Mouse (Mus musculus) ES-CJ7 (cell line): Measurements from ENCODE around the gene Rasgef1b.

Experiments used
- DNase-seq: peaks from one replicate; pipeline ENCODE4 v3.0.0; 2011; ENCODE audit warnings: low read depth, low spot score

Rasgef1b gene

DNA sequence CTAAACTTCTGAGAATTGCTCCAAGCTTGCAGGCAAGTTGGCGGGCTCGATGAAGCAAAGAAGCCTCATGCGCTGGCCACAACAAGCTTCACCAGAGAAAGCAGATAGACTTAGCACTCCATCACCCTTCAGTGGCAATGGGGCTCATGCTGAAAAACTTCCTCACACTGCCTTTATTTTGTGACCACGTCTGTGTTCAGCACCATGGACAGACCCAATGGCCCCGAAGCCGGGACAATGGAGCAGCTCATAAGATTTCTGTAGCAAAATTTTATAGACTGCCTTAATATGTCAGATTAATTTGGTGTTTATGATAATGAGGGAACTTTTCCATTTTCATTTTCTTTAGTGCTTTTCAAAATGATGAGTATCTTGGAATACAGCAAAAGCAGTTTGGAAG is 21.6 kb downstream of the Rasgef1b start:
- DNase-seq: peak; percentile 31

DNA sequence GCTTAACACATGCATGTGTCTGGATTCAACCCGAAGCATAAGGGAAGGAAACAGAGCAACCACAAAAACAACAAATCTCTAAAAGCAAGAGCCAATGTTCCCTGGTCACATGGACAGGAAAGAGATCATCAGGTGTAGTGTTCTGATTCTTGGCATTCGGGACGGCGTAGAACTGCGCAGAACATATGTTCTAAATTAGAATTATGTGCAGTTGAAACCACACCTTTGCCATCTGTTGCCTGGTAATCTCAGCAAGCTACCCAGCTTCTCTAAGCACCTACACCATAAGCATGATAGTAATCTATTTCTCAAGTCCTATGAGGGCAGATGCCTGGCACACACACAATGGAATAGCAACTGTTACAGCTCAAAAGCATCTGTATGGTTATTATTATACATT is 27.1 kb downstream of the Rasgef1b start:
- no peak for DNase-seq

DNA sequence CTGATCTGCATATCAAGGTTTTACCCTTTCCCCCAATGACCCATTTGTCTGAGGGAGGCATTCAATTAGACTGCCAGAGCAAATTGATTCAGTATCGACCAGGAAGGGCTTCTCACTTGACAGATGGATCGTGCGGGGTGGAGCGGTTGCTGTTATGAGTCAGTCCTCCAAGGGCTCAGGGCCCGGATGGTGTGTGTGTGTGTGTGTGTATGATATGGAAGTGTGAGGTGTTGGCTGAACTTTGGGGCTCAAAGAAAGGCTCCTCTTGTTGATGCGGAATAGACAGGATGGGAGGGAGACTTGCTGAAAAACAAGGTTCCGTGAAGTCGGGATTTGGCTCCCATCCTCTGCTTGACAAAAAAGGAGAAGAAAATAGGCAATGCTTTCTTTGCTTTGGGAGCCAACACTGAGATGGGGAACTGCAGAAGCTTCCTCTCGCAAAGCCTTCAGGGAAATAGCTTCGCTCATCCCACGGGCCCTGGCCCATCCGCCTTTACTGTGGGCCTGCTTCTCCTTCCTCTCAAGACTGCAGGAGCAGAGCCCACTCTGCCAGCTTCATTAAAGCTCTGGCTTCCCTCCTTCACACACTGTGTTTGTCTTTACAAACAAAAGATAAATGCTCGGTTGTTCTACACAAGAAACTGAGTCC is 34.0 kb downstream of the Rasgef1b start:
- DNase-seq: no peak

DNA sequence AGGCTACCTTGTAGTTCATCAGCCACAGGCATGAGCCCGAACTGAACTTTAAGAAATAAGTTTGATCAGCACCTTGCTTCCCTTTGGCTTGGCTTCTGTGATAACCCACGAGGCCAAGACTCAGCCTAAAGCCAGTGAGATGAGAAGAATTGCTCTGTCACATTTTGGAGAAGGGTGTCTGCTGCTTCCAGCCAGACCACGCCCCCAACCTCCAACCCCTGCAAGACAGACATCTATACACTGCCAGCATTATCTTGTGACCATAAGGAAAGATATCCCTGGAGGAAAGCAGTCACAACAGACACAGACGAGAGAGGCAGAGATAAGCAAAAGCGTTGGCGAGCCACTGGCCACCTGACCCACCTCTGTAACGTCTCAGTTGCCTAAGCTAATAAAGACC is 39.0 kb downstream of the Rasgef1b start:
- no peak for DNase-seq

DNA sequence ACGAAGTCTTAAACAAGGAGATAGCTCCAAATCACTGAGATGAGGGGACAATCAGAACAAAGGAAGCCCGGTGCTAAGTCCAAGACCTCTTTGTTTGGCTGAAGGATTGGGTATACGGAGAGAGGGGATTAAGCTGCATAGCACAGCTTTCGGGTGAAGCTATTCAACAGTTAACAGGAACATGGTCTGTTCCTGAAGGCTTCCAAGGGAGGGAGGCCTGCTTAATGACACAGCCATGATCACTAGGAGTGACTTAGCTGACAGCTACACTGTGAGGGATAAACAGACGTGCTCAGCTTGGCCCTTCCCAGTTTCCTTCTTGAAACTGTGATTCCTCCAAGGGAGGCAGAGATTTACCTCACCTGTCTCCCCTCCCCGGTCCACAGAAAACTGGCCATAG is 41.0 kb downstream of the Rasgef1b start:
- DNase-seq: no peak

DNA sequence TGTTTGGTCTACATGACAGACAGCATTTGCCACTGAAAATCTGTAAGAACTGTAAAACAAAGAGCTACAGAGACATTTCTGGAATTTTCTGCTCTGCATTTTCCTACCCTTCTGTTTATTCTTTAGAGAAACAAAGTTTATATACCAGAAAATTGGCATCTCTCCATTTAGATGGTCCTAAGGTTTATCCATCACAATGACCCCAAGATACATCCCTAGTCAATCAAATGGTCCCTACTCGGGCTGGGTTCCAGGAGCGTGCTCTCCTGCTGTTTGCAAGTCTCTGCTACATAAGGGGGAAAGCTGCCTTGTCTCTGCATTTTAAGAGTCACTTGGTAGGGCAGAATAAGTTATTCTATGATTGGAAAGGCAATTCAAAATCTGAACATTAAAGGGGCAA is 44.8 kb downstream of the Rasgef1b start:
- no peak for DNase-seq

DNA sequence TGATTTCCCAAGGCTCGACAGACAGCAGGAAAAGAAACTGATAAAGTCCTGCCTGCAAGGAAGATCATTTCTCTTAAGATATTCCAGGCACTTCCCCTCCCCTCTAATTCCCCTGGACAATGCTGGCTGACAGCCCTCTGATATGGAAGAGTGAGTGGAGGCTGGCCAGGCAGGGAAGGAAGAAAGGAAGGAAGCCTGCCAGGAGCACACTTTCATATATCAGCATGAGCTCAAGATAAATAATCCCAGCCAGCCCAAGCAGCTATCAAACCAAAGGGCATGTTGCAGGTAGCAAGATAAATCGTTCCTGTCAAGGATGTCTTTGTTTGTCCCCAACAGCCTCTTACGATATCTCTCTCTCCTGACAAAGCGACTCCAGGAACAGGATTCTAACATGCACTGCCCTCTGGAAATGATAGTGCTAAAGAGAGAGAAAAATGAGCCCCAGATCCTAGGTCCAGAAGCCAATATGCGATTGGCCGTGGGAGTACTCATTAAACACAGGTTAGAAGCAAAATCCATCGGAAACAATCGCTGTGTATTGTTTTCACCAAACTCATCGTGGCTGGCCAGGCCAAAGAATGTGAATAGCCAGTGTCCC is 58.8 kb downstream of the Rasgef1b start:
- no peak for DNase-seq

DNA sequence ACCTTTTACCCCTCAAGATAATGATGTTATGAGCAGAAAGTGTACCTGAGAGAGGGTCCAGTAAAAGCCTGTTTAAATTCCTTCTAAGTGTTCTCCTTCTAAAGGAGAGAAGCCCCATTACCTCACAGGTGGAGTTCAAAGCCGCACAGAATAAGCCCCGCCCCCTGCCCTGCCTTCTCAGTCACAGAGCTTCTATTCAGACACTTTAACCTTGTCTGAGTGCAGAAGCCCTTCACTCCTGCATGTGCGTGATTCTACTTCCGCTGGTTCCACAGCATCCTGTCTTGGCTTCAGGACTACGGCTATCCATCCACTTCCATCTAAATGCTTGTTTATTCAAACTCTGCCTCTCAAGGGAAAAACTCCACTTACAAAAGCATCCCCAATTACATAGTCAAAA is 72.8 kb downstream of the Rasgef1b start:
- DNase-seq: peak; percentile 28

DNA sequence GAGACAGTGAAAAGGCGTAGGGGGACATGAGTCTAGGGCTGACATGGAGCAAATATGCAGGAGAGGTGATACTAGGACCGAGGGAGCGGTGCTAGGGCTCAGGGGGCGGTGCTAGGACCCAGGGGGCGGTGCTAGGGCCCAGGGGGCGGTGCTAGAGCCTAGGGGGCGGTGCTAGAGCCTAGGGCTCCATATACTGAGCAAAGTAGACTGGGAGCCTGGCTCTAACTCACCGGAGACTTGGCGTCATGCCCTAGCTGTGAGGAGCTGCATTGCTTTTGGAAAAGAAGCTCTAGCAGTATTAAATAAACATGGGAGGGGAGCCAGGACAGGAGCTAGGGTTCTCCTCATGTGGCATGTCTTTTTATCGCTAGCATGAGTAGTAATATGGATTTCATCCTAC is 75.9 kb downstream of the Rasgef1b start:
- DNase-seq: no peak

DNA sequence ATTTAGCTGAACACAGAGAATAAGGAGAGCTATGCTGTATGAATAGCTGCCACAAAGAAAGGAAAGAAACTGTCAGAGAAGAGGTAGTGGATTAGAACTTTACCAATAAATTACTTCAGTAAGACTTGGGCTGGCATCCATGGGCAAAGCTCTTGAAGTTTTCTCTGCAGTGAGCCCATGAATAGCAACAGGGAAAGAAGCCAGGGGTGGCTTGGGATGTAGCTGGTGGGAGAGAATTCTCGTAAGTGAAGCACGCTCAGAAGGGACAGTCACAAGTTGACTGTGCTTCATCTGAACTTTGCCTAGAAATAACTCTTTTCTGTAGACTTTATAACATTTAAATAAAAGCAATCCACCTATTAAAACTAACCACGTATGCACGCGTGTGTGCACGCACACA is 87.5 kb downstream of the Rasgef1b start:
- no peak for DNase-seq

DNA sequence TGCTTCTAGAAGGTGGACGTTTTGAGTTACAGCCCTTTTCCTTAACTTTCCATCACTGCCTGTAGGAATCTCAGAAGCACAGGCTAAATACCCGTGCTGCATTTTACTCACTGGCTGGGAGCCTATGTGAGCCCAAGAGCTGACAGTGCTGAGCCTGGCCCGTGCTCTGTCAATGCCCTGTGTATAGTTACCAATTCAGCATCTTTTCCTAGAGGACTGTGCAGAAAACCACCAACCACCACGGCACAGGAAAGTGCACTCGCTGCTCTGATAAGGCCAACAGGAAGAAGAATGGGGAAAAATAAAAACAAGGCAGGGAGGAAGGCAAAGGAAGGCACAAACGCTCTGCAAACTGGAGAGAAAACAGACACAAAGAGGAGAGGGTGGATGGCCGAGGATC is 92.3 kb downstream of the Rasgef1b start:
- no peak for DNase-seq

DNA sequence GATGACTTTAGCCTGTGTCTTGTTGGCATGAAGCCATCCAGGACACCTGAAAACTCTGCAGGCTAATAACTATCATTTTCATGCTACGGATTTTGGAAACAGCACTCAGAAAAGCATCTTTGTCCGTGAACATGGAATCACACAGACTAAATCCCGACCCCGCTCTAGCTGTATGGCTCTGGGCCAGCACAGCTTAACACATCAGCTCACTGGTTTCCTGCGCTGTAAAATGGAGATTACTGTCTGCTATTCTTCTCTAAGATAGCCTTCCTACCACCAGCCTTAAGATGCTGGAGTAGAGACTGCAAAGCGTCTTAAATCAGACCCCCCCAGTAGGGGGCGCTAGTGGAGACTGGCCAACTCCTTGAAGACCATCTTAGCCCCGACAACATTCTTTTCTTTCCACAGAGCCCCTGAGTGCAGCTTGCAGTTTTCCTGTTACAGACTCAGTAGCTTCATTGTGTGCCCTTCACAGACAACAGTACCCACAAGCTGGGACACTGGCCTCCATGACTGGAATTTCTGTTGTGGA is 94.8 kb downstream of the Rasgef1b start:
- peak; percentile 40 for DNase-seq

DNA sequence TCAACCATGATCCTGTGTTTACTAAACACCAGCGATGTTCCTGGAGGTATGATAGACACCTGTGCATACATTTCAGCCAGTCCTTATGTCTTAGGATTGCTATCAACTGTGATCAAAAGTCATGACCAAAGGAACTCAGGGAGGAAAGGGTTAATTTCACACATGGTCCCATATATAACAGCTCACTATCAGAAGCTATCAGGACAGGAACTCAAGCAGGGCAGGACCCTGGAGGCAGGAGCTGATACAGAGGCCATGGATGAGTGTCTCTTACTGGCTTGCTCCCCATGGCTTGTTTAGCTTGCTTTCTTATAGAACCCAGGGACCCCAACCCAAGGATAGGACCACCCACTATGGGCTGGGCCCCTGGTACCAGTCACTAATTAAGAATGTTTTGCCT is 95.3 kb downstream of the Rasgef1b start:
- DNase-seq: no peak

DNA sequence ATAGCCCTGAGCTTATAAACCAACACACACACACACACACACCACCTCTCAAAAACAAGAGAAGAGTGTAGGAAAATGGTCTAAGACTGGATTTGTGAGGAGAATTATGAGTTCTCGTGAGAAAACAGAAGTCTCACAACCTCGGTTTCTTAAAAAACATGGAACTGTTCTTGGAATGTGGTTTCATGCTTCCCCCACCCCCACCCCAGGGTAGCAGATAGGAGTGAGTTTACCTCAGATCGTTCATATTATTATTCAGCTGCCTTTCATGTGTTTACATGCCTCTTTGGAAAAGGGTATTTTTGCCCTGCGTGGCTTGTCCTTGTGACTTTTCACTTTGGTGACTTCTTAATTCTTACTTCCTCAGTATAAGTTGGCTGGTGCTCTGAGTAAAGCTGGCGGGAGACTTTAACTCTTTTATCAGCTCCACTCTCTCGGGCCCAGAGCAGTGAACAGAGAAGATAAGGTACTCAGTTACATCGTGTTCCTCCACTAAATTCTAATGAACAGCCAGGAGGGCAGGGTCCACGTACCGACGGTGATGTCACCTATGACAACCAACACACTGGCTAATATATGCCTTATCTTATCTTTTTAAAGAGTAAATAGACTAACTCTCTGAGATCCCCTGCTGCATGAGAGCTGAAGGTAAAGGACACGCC is 96.1 kb downstream of the Rasgef1b start:
- DNase-seq: no peak

DNA sequence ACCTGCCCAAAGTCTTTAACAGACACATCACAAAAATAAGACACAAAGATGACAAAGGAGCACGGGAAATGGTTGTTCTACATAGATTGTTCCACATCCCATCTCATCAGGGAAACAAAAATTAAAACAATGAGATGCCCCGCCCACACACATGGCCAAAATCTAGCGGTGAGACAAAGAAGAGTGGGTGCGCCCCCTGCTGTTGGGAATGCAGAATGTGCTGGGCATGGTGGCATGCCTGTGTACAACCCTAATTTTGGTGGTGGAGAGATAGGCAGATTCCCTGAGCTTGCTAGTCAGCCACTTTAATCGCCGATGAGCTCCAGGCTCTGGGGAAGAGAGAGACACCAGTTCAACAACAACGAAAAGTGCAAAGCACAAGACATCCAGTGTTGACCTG is 98.8 kb downstream of the Rasgef1b start:
- DNase-seq: peak; percentile 64

DNA sequence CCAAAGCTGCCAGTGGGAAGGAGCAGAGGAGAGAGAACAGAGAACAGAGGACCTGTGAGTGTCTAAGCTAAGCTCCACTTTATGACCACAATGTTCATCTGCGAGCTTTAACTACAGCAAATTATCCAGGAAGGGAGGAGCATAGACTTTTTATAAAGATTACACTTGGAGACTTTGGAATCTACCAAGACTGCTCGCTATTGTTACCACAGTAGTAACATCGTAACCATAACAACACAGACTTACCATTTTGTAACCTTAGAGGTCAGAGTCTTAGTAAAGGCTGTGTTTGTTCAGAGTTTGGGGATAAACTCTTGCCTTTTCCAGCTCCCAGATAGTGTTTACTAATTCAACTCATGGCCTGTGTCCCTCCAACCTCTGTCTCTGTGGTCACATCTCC is 103.3 kb downstream of the Rasgef1b start:
- no peak for DNase-seq

DNA sequence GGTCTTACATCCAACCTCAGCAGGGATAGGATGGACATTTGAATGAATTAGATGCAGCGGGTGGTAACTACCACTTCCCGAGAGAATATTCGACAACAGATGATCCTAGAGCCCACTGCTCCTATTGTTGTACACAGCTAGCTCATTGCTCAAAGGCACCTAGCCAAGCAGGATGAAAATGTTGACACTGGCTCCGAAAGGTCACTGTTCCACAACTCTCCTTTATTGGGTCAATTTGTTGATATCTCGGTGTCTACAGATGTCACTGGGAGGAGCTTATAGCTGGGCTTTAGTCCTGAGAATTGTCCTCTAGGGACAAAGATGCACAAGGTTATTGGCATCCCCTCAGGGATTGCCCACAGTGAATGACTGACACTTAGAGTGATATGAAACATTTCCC is 108.1 kb downstream of the Rasgef1b start:
- DNase-seq: no peak

DNA sequence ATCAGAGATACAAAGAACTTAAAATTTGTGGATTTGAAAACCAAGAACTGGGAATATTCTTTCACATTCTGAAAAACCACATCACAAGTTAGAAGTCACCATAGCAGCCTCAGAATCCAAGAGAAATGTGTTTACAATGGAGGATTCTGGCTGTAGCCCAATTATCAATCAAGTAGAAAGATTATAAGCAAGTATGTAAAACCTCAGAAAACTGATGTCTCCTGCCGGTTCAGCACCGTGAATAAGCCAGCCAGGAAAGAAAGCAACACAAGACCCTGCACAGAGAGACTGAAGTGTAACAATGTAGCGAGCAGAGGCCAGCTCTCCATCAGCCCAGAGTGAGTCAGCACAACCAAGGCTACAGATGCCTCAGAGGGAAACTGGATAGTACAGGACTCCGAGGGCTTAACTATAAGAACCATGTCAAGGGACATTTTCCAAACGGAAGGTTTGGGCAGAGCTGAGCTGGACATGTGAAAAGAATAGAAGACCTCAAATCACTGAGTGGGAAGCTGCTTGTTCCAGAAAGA is 111.5 kb downstream of the Rasgef1b start:
- no peak for DNase-seq

DNA sequence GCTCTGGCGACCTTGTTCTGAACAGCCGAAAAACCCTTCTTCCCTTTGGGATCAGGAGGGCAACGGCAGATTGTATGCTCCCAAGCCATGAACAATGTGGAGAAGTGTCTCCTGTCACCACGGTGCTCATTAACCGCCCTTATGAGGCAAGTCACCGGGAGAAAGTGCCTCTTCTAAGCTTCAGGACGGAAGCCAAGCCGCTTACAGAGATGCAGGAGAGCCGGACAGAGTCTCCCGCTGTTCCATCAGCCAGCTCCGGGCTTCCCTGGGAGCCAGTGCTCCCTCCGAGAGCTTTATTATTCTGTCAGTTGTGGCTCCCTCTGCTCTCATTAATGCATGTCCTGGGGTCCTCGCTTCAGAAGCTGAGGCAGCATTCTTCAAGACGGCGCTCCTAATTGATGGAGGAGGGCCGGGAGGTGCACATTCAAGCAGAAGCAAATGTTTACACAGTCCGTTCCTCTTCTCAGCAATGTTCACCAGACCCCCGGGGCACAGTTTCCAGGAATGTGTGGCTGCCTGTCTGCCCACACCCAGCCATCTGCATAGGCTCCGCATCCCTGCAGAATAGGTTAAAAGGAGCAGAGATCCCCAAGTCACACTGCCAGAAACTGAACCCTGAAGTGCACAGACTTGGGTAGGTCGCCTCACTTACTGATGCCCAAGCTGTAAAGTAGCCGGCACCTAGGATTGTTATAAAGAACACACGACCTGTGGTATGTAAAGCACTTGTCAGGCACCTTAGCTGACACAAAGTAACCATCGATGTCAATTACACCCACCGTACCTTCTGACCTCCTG is 115.3 kb downstream of the Rasgef1b start:
- peak; percentile 57 for DNase-seq

DNA sequence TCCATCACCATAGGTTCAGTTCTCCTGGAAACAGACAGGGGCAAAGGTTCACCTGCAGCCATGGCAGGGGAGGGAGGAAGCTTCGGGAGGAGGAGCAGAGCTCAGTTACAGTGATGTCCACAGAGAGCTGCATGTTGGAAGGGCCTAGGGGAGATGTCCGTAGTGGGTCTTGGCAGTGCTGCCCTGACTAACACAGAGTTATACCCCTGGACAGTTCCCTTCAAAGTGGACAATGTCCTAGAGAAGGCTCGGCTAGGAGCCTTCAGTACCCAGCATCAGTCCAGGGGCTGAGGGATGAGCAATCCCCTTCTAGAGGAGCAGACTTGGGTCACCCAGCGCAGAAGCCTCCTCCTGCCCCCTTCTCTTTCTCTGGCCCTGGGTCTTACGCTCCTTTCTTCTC is 121.3 kb downstream of the Rasgef1b start:
- DNase-seq: no peak

DNA sequence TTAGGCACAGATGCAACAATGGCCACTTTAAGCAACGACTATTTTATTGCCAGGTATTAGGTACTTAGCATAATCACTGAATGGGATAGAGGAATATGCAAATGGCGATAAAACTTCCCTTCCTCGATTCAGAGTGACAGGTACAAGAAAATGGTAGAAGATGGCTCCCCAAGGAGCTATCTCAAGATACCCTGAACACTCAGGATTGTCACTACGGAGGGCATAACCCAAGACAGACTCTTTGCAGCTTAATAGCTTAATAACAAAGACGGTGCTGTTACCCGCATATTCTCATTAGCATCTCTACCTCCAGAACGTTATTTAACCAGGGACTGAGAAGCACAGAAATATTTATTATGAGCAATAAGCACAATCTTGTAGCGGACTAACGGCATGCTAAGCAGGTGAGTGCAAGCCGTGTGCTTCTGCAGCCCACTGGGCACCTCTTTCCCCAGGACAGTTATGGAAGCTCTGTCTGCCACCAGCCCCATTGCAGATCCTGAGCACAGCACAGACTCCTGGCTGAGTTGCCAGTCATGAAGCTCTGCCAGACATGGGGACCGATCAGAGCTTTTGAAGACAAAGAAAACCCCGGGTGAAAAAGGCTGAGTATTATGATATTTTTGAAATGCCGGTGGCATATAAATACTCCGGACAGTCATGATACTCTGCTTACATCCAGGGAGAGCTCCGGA is 122.6 kb downstream of the Rasgef1b start:
- no peak for DNase-seq
